Mouse (Mus musculus): ENCODE data around the gene Fars2. TPM values are rescaled to one million over a fixed set of nuclear protein-coding genes. Genes with fewer than 3 reads are reported as not detected.

Fars2 gene
- polyA plus RNA-seq (2012; rRNA removed), result 123 and 131 TPM in 2 replicates

GRCm38 (mm10) chr13:36117143-36118014, at the start of gene Fars2, which contains the start of gene Lyrm4:
Fars2 (plus strand) TSS chr13:36117412.
Lyrm4 (minus strand) TSS chr13:36117526.
- H3K27ac ChIP-seq (ENCODE audit: control insufficient read depth, insufficient read depth, low read depth, low read length), result peak within 1 kb of the TSS; percentile 100
- TF ChIP-seq POLR2A (IDR thresholded peaks at IDR 0.05; ENCODE audit: control insufficient read depth, low read depth, low read length) (peak; percentile 72), CTCF (IDR thresholded peaks at IDR 0.05; ENCODE audit: control insufficient read depth, insufficient read depth, insufficient replicate concordance, low read depth, low read length) (peak; percentile 5; the same call in 1 of the 2 replicates)

GRCm38 (mm10) chr13:36074484-36074883, 42.7 kb upstream of the Fars2 start:
- Histone ChIP-seq H3K36me3 (ENCODE audit: control insufficient read depth, insufficient read depth, low read length) (no peaks in the 10 kb centered on the region), H3K27ac (ENCODE audit: control insufficient read depth, insufficient read depth, low read depth, low read length) (no peak overlapping the region), H3K4me1 (ENCODE audit: control insufficient read depth, insufficient read depth, low read length) (no peaks in the 10 kb centered on the region), H3K27me3 (ENCODE audit: control insufficient read depth, insufficient read depth, low read length) (no peaks in the 10 kb centered on the region), H3K4me3 (ENCODE audit: control insufficient read depth, low read depth, low read length) (no peak overlapping the region)
- TF ChIP-seq CTCF (IDR thresholded peaks at IDR 0.05; ENCODE audit: control insufficient read depth, insufficient read depth, insufficient replicate concordance, low read depth, low read length) (no peak), POLR2A (IDR thresholded peaks at IDR 0.05; ENCODE audit: control insufficient read depth, low read depth, low read length) (no peak)

More at GRCm38 (mm10) chr13:36117143-36118014, at the start of gene Fars2, which contains the start of gene Lyrm4:
- Histone ChIP-seq H3K36me3 (ENCODE audit: control insufficient read depth, insufficient read depth, low read length) (no peaks in the 10 kb centered on the region), H3K4me3 (ENCODE audit: control insufficient read depth, low read depth, low read length) (peak within 1 kb of the TSS; percentile 96), H3K4me1 (ENCODE audit: control insufficient read depth, insufficient read depth, low read length) (peaks cover 4% of the 10 kb centered on the region), H3K27me3 (ENCODE audit: control insufficient read depth, insufficient read depth, low read length) (no peaks in the 10 kb centered on the region)

GRCm38 (mm10) chr13:36081591-36081990, 35.6 kb upstream of the Fars2 start:
- H3K4me1 ChIP-seq (ENCODE audit: control insufficient read depth, insufficient read depth, low read length), result no peaks in the 10 kb centered on the region
- TF ChIP-seq CTCF (IDR thresholded peaks at IDR 0.05; ENCODE audit: control insufficient read depth, insufficient read depth, insufficient replicate concordance, low read depth, low read length) (no peak), POLR2A (IDR thresholded peaks at IDR 0.05; ENCODE audit: control insufficient read depth, low read depth, low read length) (no peak)
- no peaks in the 10 kb centered on the region for H3K27me3 ChIP-seq (ENCODE audit: control insufficient read depth, insufficient read depth, low read length)
- no peak overlapping the region for H3K4me3 ChIP-seq (ENCODE audit: control insufficient read depth, low read depth, low read length)
- H3K36me3 ChIP-seq (ENCODE audit: control insufficient read depth, insufficient read depth, low read length), result no peaks in the 10 kb centered on the region
- no peak overlapping the region for H3K27ac ChIP-seq (ENCODE audit: control insufficient read depth, insufficient read depth, low read depth, low read length)

GRCm38 (mm10) chr13:36084701-36085100, 32.5 kb upstream of the Fars2 start:
- H3K4me1 ChIP-seq (ENCODE audit: control insufficient read depth, insufficient read depth, low read length), result no peaks in the 10 kb centered on the region
- H3K4me3 ChIP-seq (ENCODE audit: control insufficient read depth, low read depth, low read length), result no peak overlapping the region
- no peaks in the 10 kb centered on the region for H3K27me3 ChIP-seq (ENCODE audit: control insufficient read depth, insufficient read depth, low read length)
- TF ChIP-seq CTCF (IDR thresholded peaks at IDR 0.05; ENCODE audit: control insufficient read depth, insufficient read depth, insufficient replicate concordance, low read depth, low read length) (no peak), POLR2A (IDR thresholded peaks at IDR 0.05; ENCODE audit: control insufficient read depth, low read depth, low read length) (no peak)
- H3K36me3 ChIP-seq (ENCODE audit: control insufficient read depth, insufficient read depth, low read length), result no peaks in the 10 kb centered on the region
- no peak overlapping the region for H3K27ac ChIP-seq (ENCODE audit: control insufficient read depth, insufficient read depth, low read depth, low read length)

- no peak for TF ChIP-seq CTCF (IDR thresholded peaks at IDR 0.05; ENCODE audit: control insufficient read depth, insufficient read depth, insufficient replicate concordance, low read depth, low read length)
- no peaks in the 10 kb centered on the region for H3K4me1 ChIP-seq (ENCODE audit: control insufficient read depth, insufficient read depth, low read length)
- H3K36me3 ChIP-seq (ENCODE audit: control insufficient read depth, insufficient read depth, low read length), result no peaks in the 10 kb centered on the region
- H3K4me3 ChIP-seq (ENCODE audit: control insufficient read depth, low read depth, low read length), result no peak overlapping the region
- no peaks in the 10 kb centered on the region for H3K27me3 ChIP-seq (ENCODE audit: control insufficient read depth, insufficient read depth, low read length)
- no peak overlapping the region for H3K27ac ChIP-seq (ENCODE audit: control insufficient read depth, insufficient read depth, low read depth, low read length)
Observed at GRCm38 (mm10) chr13:36085971-36086370, 31.2 kb upstream of the Fars2 start.

GRCm38 (mm10) chr13:36086608-36087391, 30.4 kb upstream of the Fars2 start:
- no peaks in the 10 kb centered on the region for H3K36me3 ChIP-seq (ENCODE audit: control insufficient read depth, insufficient read depth, low read length)
- no peaks in the 10 kb centered on the region for H3K27me3 ChIP-seq (ENCODE audit: control insufficient read depth, insufficient read depth, low read length)
- H3K4me1 ChIP-seq (ENCODE audit: control insufficient read depth, insufficient read depth, low read length), result no peaks in the 10 kb centered on the region
- H3K27ac ChIP-seq (ENCODE audit: control insufficient read depth, insufficient read depth, low read depth, low read length), result no peak overlapping the region
- H3K4me3 ChIP-seq (ENCODE audit: control insufficient read depth, low read depth, low read length), result no peak overlapping the region
- TF ChIP-seq CTCF (IDR thresholded peaks at IDR 0.05; ENCODE audit: control insufficient read depth, insufficient read depth, insufficient replicate concordance, low read depth, low read length), result no peak
- no peak for TF ChIP-seq POLR2A (IDR thresholded peaks at IDR 0.05; ENCODE audit: control insufficient read depth, low read depth, low read length)

- Histone ChIP-seq H3K4me1 (ENCODE audit: control insufficient read depth, insufficient read depth, low read length) (no peaks in the 10 kb centered on the region), H3K27me3 (ENCODE audit: control insufficient read depth, insufficient read depth, low read length) (no peaks in the 10 kb centered on the region), H3K27ac (ENCODE audit: control insufficient read depth, insufficient read depth, low read depth, low read length) (no peak overlapping the region), H3K4me3 (ENCODE audit: control insufficient read depth, low read depth, low read length) (no peak overlapping the region), H3K36me3 (ENCODE audit: control insufficient read depth, insufficient read depth, low read length) (no peaks in the 10 kb centered on the region; the same call in 1 of the 2 replicates)
- TF ChIP-seq CTCF (IDR thresholded peaks at IDR 0.05; ENCODE audit: control insufficient read depth, insufficient read depth, insufficient replicate concordance, low read depth, low read length) (no peak), POLR2A (IDR thresholded peaks at IDR 0.05; ENCODE audit: control insufficient read depth, low read depth, low read length) (no peak)
Observed at GRCm38 (mm10) chr13:36087427-36087826, 29.8 kb upstream of the Fars2 start.

Measured in testis, adult 2 months (tissue).